Mouse (Mus musculus): ENCODE measurements around the gene Stx7. TPM values are rescaled to one million over a fixed set of nuclear protein-coding genes. Genes with fewer than 3 reads are reported as not detected.
A peak's percentile ranks its signal among the peaks of the same experiment; 100 is the strongest.

The Stx7 gene
- polyA plus RNA-seq, 1 experiment from 2014 or later, result 74.8 TPM

GRCm38 (mm10) chr10:24223449-24224143 is 74.5 kb downstream of the Stx7 start, which contains the start of gene Moxd1:
Gene Moxd1 (plus strand): TSS chr10:24223517.
- Histone ChIP-seq H3K4me2 (peak within 1 kb of the TSS; percentile 81), H3K9me3 (replicated peaks) (no peaks in the 10 kb centered on the region), H3K36me3 (no peaks in the 10 kb centered on the region), H3K4me1 (replicated peaks) (peaks cover 11% of the 10 kb centered on the region), H3K27me3 (peaks cover 42% of the 10 kb centered on the region), H3K4me3 (peak within 1 kb of the TSS; percentile 47), H3K9ac (peak within 1 kb of the TSS; percentile 36; the same call in 1 of the 2 replicates), H3K27ac (no peak within 1 kb of the TSS)
- no peak for ATAC-seq (replicated peaks; ENCODE audit: insufficient number of reproducible peaks, insufficient read depth, low FRiP score, low read depth)
- 1% methylated on average over 56 of the region's 56 CpGs for WGBS

GRCm38 (mm10) chr10:24224591-24224990 is 75.5 kb downstream of the Stx7 start:
- 31% methylated on average over 8 of the region's 8 CpGs for WGBS
- Histone ChIP-seq H3K27ac (no peak overlapping the region), H3K4me1 (replicated peaks) (peaks cover 11% of the 10 kb centered on the region), H3K4me3 (peak overlapping the region; percentile 47; the same call in 1 of the 2 replicates), H3K4me2 (no peak overlapping the region; the same call in 1 of the 2 replicates), H3K9ac (no peak overlapping the region), H3K36me3 (no peaks in the 10 kb centered on the region), H3K27me3 (peaks cover 42% of the 10 kb centered on the region), H3K9me3 (replicated peaks) (no peaks in the 10 kb centered on the region)
- ATAC-seq (replicated peaks; ENCODE audit: insufficient number of reproducible peaks, insufficient read depth, low FRiP score, low read depth), result no peak

- H3K4me3 ChIP-seq, result no peak overlapping the region
- no peak overlapping the region for H3K27ac ChIP-seq
- no peak overlapping the region for H3K9ac ChIP-seq
- peaks cover 19% of the 10 kb centered on the region for H3K27me3 ChIP-seq
- 61% methylated on average over 12 of the region's 12 CpGs for WGBS
- H3K4me2 ChIP-seq, result no peak overlapping the region
- no peak for ATAC-seq (replicated peaks; ENCODE audit: insufficient number of reproducible peaks, insufficient read depth, low FRiP score, low read depth)
- no peaks in the 10 kb centered on the region for H3K36me3 ChIP-seq
- peaks cover 4% of the 10 kb centered on the region for H3K4me1 ChIP-seq (replicated peaks)
- no peaks in the 10 kb centered on the region for H3K9me3 ChIP-seq (replicated peaks)
Observed at GRCm38 (mm10) chr10:24228318-24229183, 79.4 kb downstream of the Stx7 start.

- Histone ChIP-seq H3K36me3 (no peaks in the 10 kb centered on the region), H3K4me1 (replicated peaks) (no peaks in the 10 kb centered on the region), H3K27ac (no peak overlapping the region), H3K4me2 (no peak overlapping the region), H3K27me3 (no peaks in the 10 kb centered on the region), H3K9ac (no peak overlapping the region), H3K4me3 (no peak overlapping the region), H3K9me3 (replicated peaks) (no peaks in the 10 kb centered on the region)
- WGBS, result 70% methylated on average over 4 of the region's 4 CpGs
- no peak for ATAC-seq (replicated peaks; ENCODE audit: insufficient number of reproducible peaks, insufficient read depth, low FRiP score, low read depth)
Observed at GRCm38 (mm10) chr10:24232281-24232680, 83.2 kb downstream of the Stx7 start.

- H3K4me1 ChIP-seq (replicated peaks), result no peaks in the 10 kb centered on the region
Observed at GRCm38 (mm10) chr10:24235426-24236283, 86.6 kb downstream of the Stx7 start.

More at GRCm38 (mm10) chr10:24235426-24236283, 86.6 kb downstream of the Stx7 start:
- Histone ChIP-seq H3K27ac (no peak overlapping the region), H3K9me3 (replicated peaks) (no peaks in the 10 kb centered on the region), H3K9ac (no peak overlapping the region), H3K4me2 (no peak overlapping the region), H3K36me3 (no peaks in the 10 kb centered on the region), H3K4me3 (no peak overlapping the region), H3K27me3 (no peaks in the 10 kb centered on the region)
- no peak for ATAC-seq (replicated peaks; ENCODE audit: insufficient number of reproducible peaks, insufficient read depth, low FRiP score, low read depth)
- WGBS, result 70% methylated on average over 23 of the region's 23 CpGs

Other genes with a start within 250 kb of the Stx7 start
- gene Taar1, start 228.9 kb upstream of the Stx7 start, polyA plus RNA-seq (2015; fragmentation: Nextera tagmentation; extraction: Ambion mirVana), result not detected in 2 replicates
- not detected in 2 replicates for gene Taar2, start 210.7 kb upstream of the Stx7 start, polyA plus RNA-seq (2015; fragmentation: Nextera tagmentation; extraction: Ambion mirVana)
- not detected in 2 replicates for gene Taar3, start 199.7 kb upstream of the Stx7 start, polyA plus RNA-seq (2015; fragmentation: Nextera tagmentation; extraction: Ambion mirVana)
- gene Taar4, start 188.8 kb upstream of the Stx7 start, polyA plus RNA-seq (2015; fragmentation: Nextera tagmentation; extraction: Ambion mirVana), result not detected in 2 replicates
- gene Taar5, start 178.6 kb upstream of the Stx7 start, polyA plus RNA-seq (2015; fragmentation: Nextera tagmentation; extraction: Ambion mirVana), result not detected in 2 replicates
- gene Taar6, start 163.7 kb upstream of the Stx7 start, polyA plus RNA-seq (2015; fragmentation: Nextera tagmentation; extraction: Ambion mirVana), result not detected in 2 replicates
- not detected in 2 replicates for gene Taar7a, start 155.8 kb upstream of the Stx7 start, polyA plus RNA-seq (2015; fragmentation: Nextera tagmentation; extraction: Ambion mirVana)
- gene Taar7b, start 149.4 kb upstream of the Stx7 start, polyA plus RNA-seq (2015; fragmentation: Nextera tagmentation; extraction: Ambion mirVana), result not detected in 2 replicates
- gene Taar7d, start 122.1 kb upstream of the Stx7 start, polyA plus RNA-seq (2015; fragmentation: Nextera tagmentation; extraction: Ambion mirVana), result not detected in 2 replicates
- gene Taar7e, start 111.7 kb upstream of the Stx7 start, polyA plus RNA-seq (2015; fragmentation: Nextera tagmentation; extraction: Ambion mirVana), result not detected in 2 replicates
- gene Taar7f, start 99.8 kb upstream of the Stx7 start, polyA plus RNA-seq (2015; fragmentation: Nextera tagmentation; extraction: Ambion mirVana), result not detected in 2 replicates
- not detected in 2 replicates for gene Taar8a, start 72.8 kb upstream of the Stx7 start, polyA plus RNA-seq (2015; fragmentation: Nextera tagmentation; extraction: Ambion mirVana)
- gene Taar8b, start 57.0 kb upstream of the Stx7 start, polyA plus RNA-seq (2015; fragmentation: Nextera tagmentation; extraction: Ambion mirVana), result not detected in 2 replicates
- gene Taar8c, start 47.4 kb upstream of the Stx7 start, polyA plus RNA-seq (2015; fragmentation: Nextera tagmentation; extraction: Ambion mirVana), result not detected in 2 replicates
- gene Taar9, start 39.8 kb upstream of the Stx7 start, polyA plus RNA-seq (2015; fragmentation: Nextera tagmentation; extraction: Ambion mirVana), result not detected in 2 replicates
- gene Moxd1, start 74.2 kb downstream of the Stx7 start, polyA plus RNA-seq (2015; fragmentation: Nextera tagmentation; extraction: Ambion mirVana), result 11.4 and 12.8 TPM in 2 replicates

Data from heart, embryonic 15.5 days (tissue).